Mouse (Mus musculus): Measurements from ENCODE around the gene Cgnl1. TPM values are rescaled to one million over a fixed set of nuclear protein-coding genes. Genes with fewer than 3 reads are reported as not detected.

Cgnl1 gene
- polyA plus RNA-seq, 1 experiment from 2014 or later: 2.2 TPM

DNA sequence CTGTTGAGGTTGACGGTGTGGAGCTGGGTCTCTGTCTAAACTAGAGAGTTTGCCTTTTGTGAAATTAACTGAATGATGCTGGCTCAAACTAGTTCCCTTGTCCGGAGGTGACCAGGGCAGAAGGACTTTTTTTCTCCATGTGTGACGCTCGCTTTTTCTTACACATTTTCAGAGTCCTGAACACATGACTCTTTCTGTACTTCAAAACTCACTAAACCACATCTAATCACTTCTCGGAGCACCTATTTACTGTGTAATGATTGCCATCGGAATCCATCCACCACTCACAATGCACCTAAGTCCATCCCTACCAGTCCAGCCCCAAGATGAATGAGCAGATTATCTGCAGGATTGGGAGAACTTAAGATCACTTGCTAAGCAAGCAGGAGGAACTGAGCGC is 79.2 kb downstream of the Cgnl1 start:
- Histone ChIP-seq H3K9ac (replicated peaks) (no peak overlapping the region), H3K4me2 (ENCODE audit: low read depth, low read length) (no peak overlapping the region), H3K27me3 (ENCODE audit: insufficient read depth, low read length) (no peaks in the 10 kb centered on the region), H3K4me3 (ENCODE audit: low read depth, low read length) (no peak overlapping the region), H3K4me1 (ENCODE audit: insufficient read depth) (peaks cover 23% of the 10 kb centered on the region), H3K27ac (ENCODE audit: low read depth) (no peak overlapping the region), H3K9me3 (ENCODE audit: low read length) (no peaks in the 10 kb centered on the region), H3K36me3 (replicated peaks; ENCODE audit: insufficient read depth, low read length) (no peaks in the 10 kb centered on the region)
- ATAC-seq: no peak
- TF ChIP-seq CTCF (IDR thresholded peaks at IDR 0.05; ENCODE audit: low read depth) (no peak), EP300 (IDR thresholded peaks at IDR 0.05; ENCODE audit: low read depth) (no peak)
- 86% methylated on average over 7 of the region's 7 CpGs for WGBS (ENCODE audit: insufficient replicate concordance)
- DNase-seq: no peak

DNA sequence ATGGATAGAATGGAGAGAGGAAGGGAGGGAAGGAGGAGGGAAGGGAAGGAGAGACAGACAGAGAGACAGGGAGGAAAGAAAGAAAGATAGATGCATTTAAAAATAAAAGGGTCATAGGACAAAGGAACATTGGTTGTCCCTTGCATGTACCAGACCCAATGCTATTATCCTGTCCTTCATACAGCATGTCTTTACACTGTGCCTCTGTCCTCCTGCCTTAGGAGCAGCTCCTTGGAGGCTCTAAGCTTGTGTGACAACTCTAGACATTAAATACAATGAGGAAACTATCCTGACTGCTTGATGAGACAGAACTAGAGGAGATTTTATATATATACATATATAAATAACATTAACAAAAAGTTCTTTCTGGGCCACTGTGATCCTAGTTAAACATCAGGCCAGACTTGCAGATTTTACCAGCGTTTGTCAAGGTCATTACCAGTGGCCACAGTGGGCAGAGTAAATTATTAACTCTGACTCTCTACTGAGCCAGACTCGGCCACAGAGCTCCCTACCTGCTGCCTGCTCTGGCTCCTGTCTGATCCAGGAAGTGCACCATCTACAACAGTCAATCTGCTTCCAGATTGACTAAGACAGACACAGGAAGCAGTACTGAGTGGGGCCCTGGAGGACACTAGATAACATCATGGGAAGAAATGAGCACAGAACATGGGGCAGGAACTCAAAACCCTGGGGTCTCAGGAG is 81.9 kb downstream of the Cgnl1 start:
- Histone ChIP-seq H3K9me3 (ENCODE audit: low read length) (no peaks in the 10 kb centered on the region), H3K36me3 (replicated peaks; ENCODE audit: insufficient read depth, low read length) (no peaks in the 10 kb centered on the region), H3K4me2 (ENCODE audit: low read depth, low read length) (no peak overlapping the region), H3K9ac (replicated peaks) (no peak overlapping the region), H3K27ac (ENCODE audit: low read depth) (peak overlapping the region; percentile 66), H3K4me1 (ENCODE audit: insufficient read depth) (peaks cover 18% of the 10 kb centered on the region), H3K27me3 (ENCODE audit: insufficient read depth, low read length) (no peaks in the 10 kb centered on the region), H3K4me3 (ENCODE audit: low read depth, low read length) (no peak overlapping the region)
- DNase-seq: peak; percentile 20
- ATAC-seq: peak; percentile 89
- 32% methylated on average over 2 of the region's 2 CpGs for WGBS (ENCODE audit: insufficient replicate concordance)
- no peak for TF ChIP-seq CTCF (IDR thresholded peaks at IDR 0.05; ENCODE audit: low read depth)
- TF ChIP-seq EP300 (IDR thresholded peaks at IDR 0.05; ENCODE audit: low read depth): no peak

DNA sequence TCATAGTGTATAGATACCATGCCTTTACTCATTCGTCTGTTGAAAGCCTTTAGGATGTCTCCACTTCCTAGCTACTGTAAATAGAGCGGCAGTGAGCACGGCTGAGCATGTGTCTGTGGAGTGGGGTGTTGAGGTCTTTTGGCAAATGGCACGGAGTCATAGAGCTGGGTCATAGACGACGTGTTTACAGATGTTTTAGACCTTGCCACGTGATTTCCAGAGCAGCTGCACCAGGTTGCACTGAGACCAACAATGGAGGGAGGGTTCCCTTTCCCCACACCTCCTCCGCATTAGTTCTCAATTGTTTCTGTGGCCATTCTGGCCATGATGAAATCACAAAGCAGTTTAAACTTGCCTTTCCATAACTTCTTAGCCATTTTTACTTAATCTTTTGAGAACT is 84.9 kb downstream of the Cgnl1 start:
- H3K4me1 ChIP-seq (ENCODE audit: insufficient read depth): peaks cover 14% of the 10 kb centered on the region
- no peaks in the 10 kb centered on the region for H3K36me3 ChIP-seq (replicated peaks; ENCODE audit: insufficient read depth, low read length)
- H3K4me3 ChIP-seq (ENCODE audit: low read depth, low read length): no peak overlapping the region
- TF ChIP-seq CTCF (IDR thresholded peaks at IDR 0.05; ENCODE audit: low read depth) (no peak), EP300 (IDR thresholded peaks at IDR 0.05; ENCODE audit: low read depth) (no peak)
- no peak for DNase-seq
- H3K4me2 ChIP-seq (ENCODE audit: low read depth, low read length): no peak overlapping the region
- H3K27me3 ChIP-seq (ENCODE audit: insufficient read depth, low read length): no peaks in the 10 kb centered on the region
- 73% methylated on average over 8 of the region's 8 CpGs for WGBS (ENCODE audit: insufficient replicate concordance)
- no peak overlapping the region for H3K27ac ChIP-seq (ENCODE audit: low read depth)
- no peaks in the 10 kb centered on the region for H3K9me3 ChIP-seq (ENCODE audit: low read length)
- no peak for ATAC-seq
- no peak overlapping the region for H3K9ac ChIP-seq (replicated peaks)

DNA sequence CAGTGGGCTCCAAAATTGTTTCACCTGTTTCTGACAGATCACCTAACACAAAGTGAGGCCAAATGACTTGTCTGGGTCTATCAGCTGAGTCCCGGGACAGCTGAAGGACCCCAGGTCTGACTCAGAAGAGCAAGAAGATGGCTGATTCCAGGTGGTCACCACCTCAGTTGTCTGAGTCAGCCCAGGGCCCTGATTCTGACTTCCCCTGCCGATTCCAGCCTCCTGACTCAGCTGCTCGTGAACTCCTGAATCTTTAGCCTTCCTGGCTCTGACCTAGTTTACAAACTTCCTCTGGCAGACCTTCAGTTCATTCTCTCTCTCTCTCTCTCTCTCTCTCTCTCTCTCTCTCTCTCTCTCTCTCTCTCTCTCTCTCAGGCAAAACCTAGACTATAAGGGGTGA is 86.6 kb downstream of the Cgnl1 start:
- Histone ChIP-seq H3K4me3 (ENCODE audit: low read depth, low read length) (no peak overlapping the region), H3K4me1 (ENCODE audit: insufficient read depth) (peaks cover 11% of the 10 kb centered on the region), H3K27ac (ENCODE audit: low read depth) (no peak overlapping the region), H3K27me3 (ENCODE audit: insufficient read depth, low read length) (no peaks in the 10 kb centered on the region), H3K9me3 (ENCODE audit: low read length) (no peaks in the 10 kb centered on the region), H3K36me3 (replicated peaks; ENCODE audit: insufficient read depth, low read length) (no peaks in the 10 kb centered on the region), H3K4me2 (ENCODE audit: low read depth, low read length) (no peak overlapping the region), H3K9ac (replicated peaks) (no peak overlapping the region)
- TF ChIP-seq EP300 (IDR thresholded peaks at IDR 0.05; ENCODE audit: low read depth) (no peak), CTCF (IDR thresholded peaks at IDR 0.05; ENCODE audit: low read depth) (no peak)
- ATAC-seq (no peak), DNase-seq (no peak)
- WGBS (ENCODE audit: insufficient replicate concordance): 48% methylated on average over 3 of the region's 3 CpGs

DNA sequence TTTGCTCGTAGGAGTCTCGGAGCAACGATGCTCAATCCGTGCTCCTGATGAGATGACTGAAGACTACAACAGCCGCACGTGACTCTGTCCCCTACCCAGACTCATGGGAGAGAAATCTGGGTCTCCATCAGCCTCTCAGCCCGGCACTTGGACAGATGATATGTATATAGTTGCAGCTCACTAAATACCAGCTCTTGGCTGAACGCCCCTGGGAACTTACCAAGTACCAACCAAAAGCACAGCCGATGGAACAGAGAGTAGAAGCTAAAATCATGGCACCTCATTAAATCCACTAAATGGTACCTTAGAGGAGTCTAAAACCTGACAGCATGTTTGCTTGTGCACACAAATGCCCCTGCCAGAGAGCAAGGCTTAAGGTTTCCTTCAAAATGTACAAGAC is 91.0 kb downstream of the Cgnl1 start:
- Histone ChIP-seq H3K4me3 (ENCODE audit: low read depth, low read length) (no peak overlapping the region), H3K4me2 (ENCODE audit: low read depth, low read length) (no peak overlapping the region), H3K27me3 (ENCODE audit: insufficient read depth, low read length) (no peaks in the 10 kb centered on the region), H3K4me1 (ENCODE audit: insufficient read depth) (peaks cover 6% of the 10 kb centered on the region; the same call in 1 of the 2 replicates), H3K9ac (replicated peaks) (no peak overlapping the region), H3K36me3 (replicated peaks; ENCODE audit: insufficient read depth, low read length) (no peaks in the 10 kb centered on the region), H3K27ac (ENCODE audit: low read depth) (no peak overlapping the region), H3K9me3 (ENCODE audit: low read length) (no peaks in the 10 kb centered on the region)
- WGBS (ENCODE audit: insufficient replicate concordance): 75% methylated on average over 9 of the region's 9 CpGs
- TF ChIP-seq EP300 (IDR thresholded peaks at IDR 0.05; ENCODE audit: low read depth): no peak
- no peak for TF ChIP-seq CTCF (IDR thresholded peaks at IDR 0.05; ENCODE audit: low read depth)
- ATAC-seq: no peak
- no peak for DNase-seq

DNA sequence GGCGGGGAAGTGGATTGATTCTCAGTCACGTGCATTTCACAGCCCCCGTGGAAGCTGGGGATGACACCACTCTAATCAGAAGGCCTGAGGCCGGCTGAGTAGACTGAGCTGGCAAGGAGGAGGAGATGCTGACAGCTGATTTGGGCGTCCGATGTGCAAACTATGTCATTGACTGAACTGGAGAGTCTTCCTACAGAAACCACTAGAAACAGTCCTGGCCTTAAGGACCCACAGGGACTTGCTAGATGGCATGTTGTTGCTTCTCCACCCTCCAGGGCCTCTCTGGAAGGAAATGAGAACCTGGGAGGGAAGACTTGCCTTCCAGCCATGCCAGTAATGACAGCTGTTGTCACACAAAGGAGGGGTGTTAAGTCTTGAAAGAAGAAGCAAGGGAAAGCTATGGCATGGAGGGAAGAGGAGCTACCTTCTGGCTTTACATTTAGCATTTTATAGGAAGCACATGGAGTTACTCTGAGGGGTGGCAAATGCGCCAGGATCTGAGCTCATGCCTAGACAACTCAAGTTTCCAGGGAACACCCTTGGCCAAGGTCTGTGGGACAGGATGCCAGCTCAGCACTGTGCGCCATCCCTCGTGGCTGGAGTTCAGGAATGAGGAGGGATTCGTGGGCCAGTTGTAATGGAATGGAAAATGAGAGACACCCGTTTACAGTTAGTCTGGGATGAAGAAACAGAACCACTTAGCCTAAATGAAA is 92.1 kb downstream of the Cgnl1 start:
- ATAC-seq (no peak), DNase-seq (no peak)
- TF ChIP-seq EP300 (IDR thresholded peaks at IDR 0.05; ENCODE audit: low read depth): no peak
- no peak for TF ChIP-seq CTCF (IDR thresholded peaks at IDR 0.05; ENCODE audit: low read depth)
- Histone ChIP-seq H3K9ac (replicated peaks) (no peak overlapping the region), H3K4me3 (ENCODE audit: low read depth, low read length) (no peak overlapping the region), H3K27ac (ENCODE audit: low read depth) (no peak overlapping the region), H3K27me3 (ENCODE audit: insufficient read depth, low read length) (no peaks in the 10 kb centered on the region), H3K9me3 (ENCODE audit: low read length) (no peaks in the 10 kb centered on the region), H3K4me1 (ENCODE audit: insufficient read depth) (peaks cover 6% of the 10 kb centered on the region; the same call in 1 of the 2 replicates), H3K4me2 (ENCODE audit: low read depth, low read length) (no peak overlapping the region), H3K36me3 (replicated peaks; ENCODE audit: insufficient read depth, low read length) (no peaks in the 10 kb centered on the region)
- WGBS (ENCODE audit: insufficient replicate concordance): 66% methylated on average over 11 of the region's 11 CpGs

Measured in liver, postnatal 0 days (tissue).